Mouse (Mus musculus) cortical plate, adult 2 months (tissue): ENCODE data around the gene Ager.

ENCODE experiments used
- CTCF ChIP-seq: fragments of 200-500 bp; IDR thresholded peaks from 2 replicates; pipeline ENCODE4 v1.5.1; 2011; ENCODE audit warnings: mild to moderate bottlenecking, control low read depth, low read length; ENCODE audit not compliant: insufficient read depth; ENCODE audit errors: extremely low read depth
- POLR2A ChIP-seq: fragments of 200-500 bp; IDR thresholded peaks from 2 replicates; pipeline ENCODE4 v1.6.1; 2011; ENCODE audit warnings: mild to moderate bottlenecking, low read length, control low read depth; ENCODE audit not compliant: insufficient read depth; ENCODE audit errors: extremely low read depth

GRCm38 (mm10) chr17:34635671-34636070 lies 38.0 kb downstream of the Ager start:
- TF ChIP-seq CTCF (no peak), POLR2A (no peak)
